Mouse (Mus musculus): ENCODE measurements around the gene Nek7. TPM values are rescaled to one million over a fixed set of nuclear protein-coding genes. Genes with fewer than 3 reads are reported as not detected.

Gene Nek7
- polyA plus RNA-seq, 1 experiment from 2014 or later, result 26.5 TPM

DNA sequence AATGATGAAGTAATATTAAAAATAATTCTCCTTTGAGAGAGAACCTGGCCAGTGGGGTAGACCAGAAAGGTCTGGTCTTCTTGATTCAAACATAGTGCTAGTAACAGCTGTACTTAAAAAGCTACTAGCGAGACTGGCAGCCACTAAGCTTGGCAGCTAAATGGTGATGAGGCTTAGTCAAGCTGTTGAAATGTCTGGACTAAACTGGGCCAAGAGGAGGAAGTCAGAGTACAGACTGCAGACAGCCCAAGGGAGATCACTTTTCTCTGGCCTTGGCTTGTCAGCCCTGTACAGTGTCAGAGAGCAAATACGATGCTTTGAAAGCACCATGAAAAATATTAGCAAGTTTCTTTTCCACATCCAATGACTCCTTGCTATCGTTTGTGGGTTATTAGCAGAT lies 2.5 kb upstream of the Nek7 start:
- DNase-seq (ENCODE audit: low spot score), result no peak
- Histone ChIP-seq H3K4me1 (peaks cover 20% of the 10 kb centered on the region), H3K27me3 (ENCODE audit: low read depth, poor library complexity, severe bottlenecking) (no peaks in the 10 kb centered on the region), H3K9me3 (replicated peaks) (no peaks in the 10 kb centered on the region), H3K27ac (replicated peaks) (no peak overlapping the region), H3K4me3 (no peak overlapping the region), H3K36me3 (no peaks in the 10 kb centered on the region)
- WGBS, result 92% methylated on average over 3 of the region's 3 CpGs

DNA sequence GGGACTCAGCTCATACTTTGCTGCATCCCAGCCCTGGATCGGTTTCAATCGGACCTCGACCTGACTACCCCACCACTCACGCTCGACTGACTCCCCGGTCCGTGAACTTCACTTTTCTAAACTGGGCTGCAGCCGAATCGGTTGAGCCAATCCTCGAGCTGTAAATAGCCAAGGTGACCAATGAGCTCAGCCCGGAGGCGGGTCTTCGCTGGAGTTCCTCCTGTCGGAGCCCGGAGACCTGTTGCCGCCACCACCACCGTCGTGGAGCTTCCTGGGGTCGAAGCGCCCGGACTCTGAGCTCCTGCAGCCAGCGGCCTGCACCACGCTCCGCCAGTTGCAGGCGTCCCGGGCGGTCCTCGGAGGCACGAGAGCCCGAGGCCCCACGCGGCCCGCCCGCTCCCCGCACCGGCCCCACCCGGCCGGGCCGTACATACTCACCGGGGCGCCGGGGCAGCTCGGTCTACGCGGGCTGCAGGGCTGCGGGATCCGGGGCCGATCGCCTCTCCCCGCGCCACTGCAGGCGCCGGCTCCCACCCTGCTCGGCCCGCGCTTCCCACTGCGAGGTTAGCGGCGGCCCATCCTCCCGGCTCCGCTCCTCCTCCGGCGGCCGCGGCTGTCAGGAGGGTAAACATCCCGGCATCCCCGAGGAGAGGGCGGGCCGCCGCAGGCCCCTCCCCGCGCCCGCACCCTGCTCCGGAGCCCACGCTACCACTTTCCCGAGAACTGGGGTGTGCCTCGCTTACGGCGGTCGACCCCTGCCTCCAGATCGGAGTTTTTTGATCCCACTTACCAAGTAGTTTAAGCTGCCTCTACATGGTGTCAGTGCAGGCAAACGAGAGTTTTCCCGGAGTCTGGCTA lies 598 bp downstream of the Nek7 start:
- no peaks in the 10 kb centered on the region for H3K36me3 ChIP-seq
- peak; percentile 97 for DNase-seq (ENCODE audit: low spot score)
- H3K4me1 ChIP-seq, result peaks cover 32% of the 10 kb centered on the region
- H3K4me3 ChIP-seq, result peak overlapping the region; percentile 83
- under 1% methylated on average over 83 of the region's 83 CpGs for WGBS
- H3K9me3 ChIP-seq (replicated peaks), result no peaks in the 10 kb centered on the region
- peak overlapping the region; percentile 96 for H3K27ac ChIP-seq (replicated peaks)
- no peaks in the 10 kb centered on the region for H3K27me3 ChIP-seq (ENCODE audit: low read depth, poor library complexity, severe bottlenecking)

DNA sequence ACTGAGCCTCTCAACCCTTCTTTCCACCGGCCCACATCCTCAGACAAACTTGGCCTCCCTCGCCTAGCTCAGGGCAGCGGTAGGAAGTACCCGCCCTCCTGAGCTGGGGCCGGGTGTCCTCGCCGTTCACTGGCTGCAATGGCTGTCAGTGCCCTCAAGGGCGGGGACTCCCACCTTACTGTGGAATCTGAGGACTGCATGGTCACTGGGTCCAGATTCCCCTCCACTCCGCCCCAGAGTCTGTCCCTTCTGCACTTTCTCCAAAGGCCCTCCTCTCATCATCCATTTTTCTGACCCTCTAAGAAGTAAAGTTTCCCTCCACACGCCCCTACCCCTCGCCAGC lies 2.0 kb downstream of the Nek7 start:
- under 1% methylated on average over 11 of the region's 11 CpGs for WGBS
- DNase-seq (ENCODE audit: low spot score), result peak; percentile 86
- Histone ChIP-seq H3K9me3 (replicated peaks) (no peaks in the 10 kb centered on the region), H3K27me3 (ENCODE audit: low read depth, poor library complexity, severe bottlenecking) (no peaks in the 10 kb centered on the region), H3K4me1 (peaks cover 32% of the 10 kb centered on the region), H3K27ac (replicated peaks) (peak overlapping the region; percentile 96), H3K4me3 (peak overlapping the region; percentile 83), H3K36me3 (no peaks in the 10 kb centered on the region)

DNA sequence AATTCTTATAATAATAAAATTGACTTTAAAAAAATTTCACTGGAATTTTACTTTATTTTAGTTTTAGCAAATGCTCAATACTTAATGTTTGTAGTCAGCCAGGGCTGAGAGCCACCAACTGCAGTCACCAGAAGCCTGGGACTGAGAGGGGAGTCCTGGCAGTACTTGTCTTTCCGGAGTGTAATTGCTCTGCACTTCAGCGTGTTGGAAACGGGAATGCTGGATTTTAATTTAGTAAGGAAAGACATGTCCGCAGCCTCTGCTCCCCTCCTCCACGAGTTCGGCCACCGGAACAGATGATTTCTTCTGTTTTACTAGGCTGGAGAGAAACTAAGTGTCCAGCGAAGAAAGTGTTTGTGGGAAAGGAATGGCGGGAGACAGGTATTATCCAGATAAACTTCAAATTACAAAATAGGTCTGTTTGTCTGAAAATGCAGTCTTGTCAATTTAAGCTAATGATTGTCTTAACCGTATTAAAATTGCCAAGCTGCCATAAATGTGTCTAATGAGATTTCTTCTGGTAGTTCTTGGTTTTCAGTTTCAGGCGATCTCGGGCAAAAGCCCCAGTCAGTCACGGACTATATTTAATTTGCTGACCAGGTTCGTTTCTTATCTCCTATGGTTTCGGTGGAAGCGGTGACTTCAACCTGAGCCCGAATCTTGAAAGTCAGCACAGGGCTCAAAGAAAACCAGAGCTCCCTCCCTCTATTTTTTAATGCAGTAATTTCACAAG lies 2.5 kb downstream of the Nek7 start:
- Histone ChIP-seq H3K36me3 (no peaks in the 10 kb centered on the region), H3K27ac (replicated peaks) (peak overlapping the region; percentile 96), H3K27me3 (ENCODE audit: low read depth, poor library complexity, severe bottlenecking) (no peaks in the 10 kb centered on the region), H3K9me3 (replicated peaks) (no peaks in the 10 kb centered on the region), H3K4me3 (peak overlapping the region; percentile 83), H3K4me1 (peaks cover 32% of the 10 kb centered on the region)
- WGBS, result 24% methylated on average over 17 of the region's 17 CpGs
- peak; percentile 20 for DNase-seq (ENCODE audit: low spot score)

GRCm38 (mm10) chr1:138615388-138615787 lies 4.6 kb downstream of the Nek7 start:
- no peak for DNase-seq (ENCODE audit: low spot score)
- WGBS, result 64% methylated on average over 3 of the region's 3 CpGs
- Histone ChIP-seq H3K27me3 (ENCODE audit: low read depth, poor library complexity, severe bottlenecking) (no peaks in the 10 kb centered on the region), H3K27ac (replicated peaks) (no peak overlapping the region), H3K4me1 (peaks cover 30% of the 10 kb centered on the region), H3K36me3 (no peaks in the 10 kb centered on the region), H3K9me3 (replicated peaks) (no peaks in the 10 kb centered on the region), H3K4me3 (no peak overlapping the region)

- no peak overlapping the region for H3K27ac ChIP-seq (replicated peaks)
- 72% methylated on average over 6 of the region's 6 CpGs for WGBS
- no peaks in the 10 kb centered on the region for H3K27me3 ChIP-seq (ENCODE audit: low read depth, poor library complexity, severe bottlenecking)
- no peak for DNase-seq (ENCODE audit: low spot score)
- H3K4me1 ChIP-seq, result peaks cover 26% of the 10 kb centered on the region
- H3K9me3 ChIP-seq (replicated peaks), result no peaks in the 10 kb centered on the region
- no peak overlapping the region for H3K4me3 ChIP-seq
- no peaks in the 10 kb centered on the region for H3K36me3 ChIP-seq
Measured at GRCm38 (mm10) chr1:138614552-138615287, 5.2 kb downstream of the Nek7 start.

GRCm38 (mm10) chr1:138612177-138612576 lies 7.8 kb downstream of the Nek7 start:
- H3K27me3 ChIP-seq (ENCODE audit: low read depth, poor library complexity, severe bottlenecking), result no peaks in the 10 kb centered on the region
- no peaks in the 10 kb centered on the region; the same call in 1 of the 2 replicates for H3K36me3 ChIP-seq
- DNase-seq (ENCODE audit: low spot score), result no peak
- 95% methylated on average over 1 of the region's 1 CpGs for WGBS
- H3K9me3 ChIP-seq (replicated peaks), result no peaks in the 10 kb centered on the region
- no peak overlapping the region for H3K4me3 ChIP-seq
- no peak overlapping the region for H3K27ac ChIP-seq (replicated peaks)
- H3K4me1 ChIP-seq, result peaks cover 9% of the 10 kb centered on the region

GRCm38 (mm10) chr1:138609176-138609575 lies 10.8 kb downstream of the Nek7 start:
- no peak overlapping the region for H3K4me3 ChIP-seq
- H3K27ac ChIP-seq (replicated peaks), result no peak overlapping the region
- DNase-seq (ENCODE audit: low spot score), result no peak
- 92% methylated on average over 12 of the region's 12 CpGs for WGBS
- no peaks in the 10 kb centered on the region; the same call in 1 of the 2 replicates for H3K36me3 ChIP-seq
- H3K27me3 ChIP-seq (ENCODE audit: low read depth, poor library complexity, severe bottlenecking), result no peaks in the 10 kb centered on the region
- no peaks in the 10 kb centered on the region for H3K9me3 ChIP-seq (replicated peaks)
- H3K4me1 ChIP-seq, result no peaks in the 10 kb centered on the region

- no peak overlapping the region for H3K4me3 ChIP-seq
- H3K9me3 ChIP-seq (replicated peaks), result no peaks in the 10 kb centered on the region
- no peaks in the 10 kb centered on the region; the same call in 1 of the 2 replicates for H3K36me3 ChIP-seq
- DNase-seq (ENCODE audit: low spot score), result no peak
- no peak overlapping the region for H3K27ac ChIP-seq (replicated peaks)
- 90% methylated on average over 7 of the region's 7 CpGs for WGBS
- no peaks in the 10 kb centered on the region for H3K27me3 ChIP-seq (ENCODE audit: low read depth, poor library complexity, severe bottlenecking)
- no peaks in the 10 kb centered on the region for H3K4me1 ChIP-seq
Measured at GRCm38 (mm10) chr1:138608336-138608735, 11.6 kb downstream of the Nek7 start.

DNA sequence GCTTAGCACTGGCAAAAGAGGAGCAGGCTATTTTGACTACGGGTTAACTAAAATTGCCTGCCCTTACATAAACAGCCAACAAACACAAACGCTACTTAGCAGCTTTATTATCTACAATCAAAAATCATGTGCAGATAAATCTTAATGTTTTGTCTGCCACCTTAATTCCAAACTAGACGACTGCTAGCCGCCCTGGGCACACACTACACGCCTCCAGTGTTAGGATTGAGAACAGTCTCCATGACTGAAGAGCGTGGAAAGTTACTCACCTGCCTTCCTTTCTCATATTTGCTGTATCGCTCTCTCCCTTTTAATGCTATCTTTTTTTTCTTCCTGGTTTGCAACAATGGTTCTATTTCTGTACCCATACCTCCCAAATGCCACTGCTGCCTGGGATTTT lies 12.1 kb downstream of the Nek7 start:
- no peaks in the 10 kb centered on the region for H3K27me3 ChIP-seq (ENCODE audit: low read depth, poor library complexity, severe bottlenecking)
- H3K9me3 ChIP-seq (replicated peaks), result no peaks in the 10 kb centered on the region
- no peaks in the 10 kb centered on the region; the same call in 1 of the 2 replicates for H3K36me3 ChIP-seq
- no peak overlapping the region for H3K4me3 ChIP-seq
- H3K4me1 ChIP-seq, result no peaks in the 10 kb centered on the region
- H3K27ac ChIP-seq (replicated peaks), result no peak overlapping the region
- WGBS, result 90% methylated on average over 7 of the region's 7 CpGs
- DNase-seq (ENCODE audit: low spot score), result no peak

GRCm38 (mm10) chr1:138606771-138607170 lies 13.2 kb downstream of the Nek7 start:
- WGBS, result 91% methylated on average over 8 of the region's 8 CpGs
- H3K4me1 ChIP-seq, result no peaks in the 10 kb centered on the region
- H3K27me3 ChIP-seq (ENCODE audit: low read depth, poor library complexity, severe bottlenecking), result no peaks in the 10 kb centered on the region
- no peak overlapping the region for H3K4me3 ChIP-seq
- no peak for DNase-seq (ENCODE audit: low spot score)
- no peak overlapping the region for H3K27ac ChIP-seq (replicated peaks)
- no peaks in the 10 kb centered on the region; the same call in 1 of the 2 replicates for H3K36me3 ChIP-seq
- H3K9me3 ChIP-seq (replicated peaks), result no peaks in the 10 kb centered on the region

DNA sequence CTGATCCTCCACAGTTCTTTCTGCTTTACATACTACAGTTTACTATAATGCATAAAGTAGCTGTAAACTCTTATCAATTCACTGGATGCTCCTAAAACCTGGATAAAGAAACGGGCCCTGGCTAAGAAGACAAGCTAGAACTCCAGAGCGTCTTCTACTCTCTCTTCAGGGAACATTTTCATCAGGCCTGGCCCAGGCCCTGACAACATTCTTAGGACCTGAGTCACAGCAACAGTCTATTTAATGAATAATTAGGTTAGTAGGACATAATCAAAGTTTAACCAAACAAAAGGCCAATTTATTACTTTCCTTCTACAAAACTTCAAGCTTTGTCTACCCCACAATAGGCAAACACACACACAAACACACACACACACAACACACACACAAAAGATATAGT lies 15.2 kb downstream of the Nek7 start:
- no peak overlapping the region for H3K4me3 ChIP-seq
- H3K4me1 ChIP-seq, result no peaks in the 10 kb centered on the region
- H3K9me3 ChIP-seq (replicated peaks), result no peaks in the 10 kb centered on the region
- H3K36me3 ChIP-seq, result no peaks in the 10 kb centered on the region; the same call in 1 of the 2 replicates
- DNase-seq (ENCODE audit: low spot score), result no peak
- no peak overlapping the region for H3K27ac ChIP-seq (replicated peaks)
- WGBS, result 88% methylated on average over 2 of the region's 2 CpGs
- no peaks in the 10 kb centered on the region for H3K27me3 ChIP-seq (ENCODE audit: low read depth, poor library complexity, severe bottlenecking)
